Mouse (Mus musculus) stomach, embryonic 16.5 days (tissue): ENCODE results near the gene E2f4. TPM values are rescaled to one million over a fixed set of nuclear protein-coding genes. Genes with fewer than 3 reads are reported as not detected.

Source experiments
- ATAC-seq: fragments of 200-750 bp; cut with Nextera tagmentation; 2 replicates; pipeline ENCODE4 v1.8.0; 2017; ENCODE audit warnings: moderate number of reproducible peaks, moderate TSS enrichment; ENCODE audit not compliant: insufficient read depth, low FRiP score
- H3K27ac ChIP-seq: fragments of 300-500 bp; sonication (generic); 2 replicates; pipeline ENCODE4 v1.5.1; 2014; ENCODE audit warnings: low read length
- H3K27me3 ChIP-seq: fragments of 300-500 bp; sonication (generic); 2 replicates; pipeline ENCODE4 v1.6.1; 2014; ENCODE audit warnings: low read length, control low read depth, mixed read lengths; ENCODE audit not compliant: control insufficient read depth, insufficient read depth
- H3K36me3 ChIP-seq: fragments of 300-500 bp; sonication (generic); 2 replicates; pipeline ENCODE4 v1.6.1; 2014; ENCODE audit warnings: low read length; ENCODE audit not compliant: control insufficient read depth, insufficient read depth
- H3K4me1 ChIP-seq: fragments of 300-500 bp; sonication (generic); 2 replicates; pipeline ENCODE4 v1.6.1; 2014; ENCODE audit warnings: low read length, control low read depth, mixed read lengths; ENCODE audit not compliant: control insufficient read depth, insufficient read depth
- H3K4me2 ChIP-seq: fragments of 300-500 bp; sonication (generic); 2 replicates; pipeline ENCODE4 v1.6.1; 2014; ENCODE audit warnings: low read depth, low read length, mixed read lengths
- H3K4me3 ChIP-seq: fragments of 300-500 bp; sonication (generic); replicated peaks from 2 replicates; pipeline ENCODE4 v1.5.1; 2014; ENCODE audit warnings: mild to moderate bottlenecking, low read length
- H3K9ac ChIP-seq: fragments of 300-500 bp; sonication (generic); 2 replicates; pipeline ENCODE4 v1.6.1; 2014; ENCODE audit warnings: low read length
- H3K9me3 ChIP-seq: fragments of 300-500 bp; sonication (generic); replicated peaks from 2 replicates; pipeline ENCODE4 v1.6.1; 2016; ENCODE audit warnings: low read length, control low read depth; ENCODE audit not compliant: control insufficient read depth
- WGBS: fragments of 180-500 bp; shearing (Covaris S2); extraction: QIAGEN DNeasy Blood & Tissue Kit; methylation state at CpG from one replicate; pipeline ENCODE4 v1.1.7; 2014; 5-methylcytosine and 5-hydroxymethylcytosine counted together
- microRNA counts: library from miRNA; unstranded; fragments of <30 nt; microRNA quantifications from one replicate; lab custom pipeline; 2016
- microRNA-seq: library from miRNA; unstranded; fragments of <30 nt; microRNA quantifications from one replicate; pipeline ENCODE4, GENCODE M21; 2016
- polyA plus RNA-seq: library from polyadenylated mRNA; unstranded; fragments of >200 nt; fragmentation: Nextera tagmentation; extraction: Ambion mirVana; gene quantifications from 2 replicates; pipeline ENCODE4 v1.2.1, GENCODE M21; 2015

Gene E2f4
- polyA plus RNA-seq, 1 experiment from 2014 or later, result 72.0 TPM

DNA sequence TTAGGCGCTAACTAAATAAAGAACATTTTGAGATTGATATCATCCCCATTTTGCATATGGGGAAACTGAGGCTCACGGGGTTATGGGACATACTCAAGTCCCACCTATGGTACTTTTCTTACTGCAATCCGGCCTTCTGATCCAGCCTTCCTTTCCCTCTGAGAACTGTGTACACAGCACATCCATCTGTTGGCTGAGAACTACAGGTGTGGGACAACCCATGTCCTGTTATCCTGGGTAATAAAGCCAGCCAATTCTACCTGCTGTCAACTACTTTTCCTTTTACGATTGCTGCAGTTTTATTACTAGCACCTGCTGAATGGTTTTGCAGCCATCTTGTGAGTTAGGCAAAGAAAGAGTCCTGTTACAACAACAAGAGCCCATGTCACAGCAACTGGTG lies 57.1 kb downstream of the E2f4 start:
- 91% methylated on average over 4 of the region's 4 CpGs for WGBS
- H3K36me3 ChIP-seq, result no peaks in the 10 kb centered on the region
- H3K4me3 ChIP-seq, result no peak overlapping the region
- no peaks in the 10 kb centered on the region for H3K4me1 ChIP-seq
- H3K27ac ChIP-seq, result no peak overlapping the region
- H3K4me2 ChIP-seq, result no peak overlapping the region
- no peaks in the 10 kb centered on the region for H3K9me3 ChIP-seq
- peaks cover 6% of the 10 kb centered on the region; the same call in 1 of the 2 replicates for H3K27me3 ChIP-seq
- H3K9ac ChIP-seq, result no peak overlapping the region
- no peak for ATAC-seq

MicroRNAs within 50 kb of the gene (microRNA counts, 519-probe panel; counts per million panel counts)
- microRNA mmu-miR-328 (lab: Ali Mortazavi, UCI), result 2,476 counts per million, percentile 53 among the panel's probes with 10 or more counts

Small RNA genes lying within 50 kb of the gene (microRNA-seq; reads per million reads assigned to microRNA genes)
- gene Gm27320, result not detected
- gene Mir328, result 181 reads per million, percentile 61 among the genes with 10 or more reads in this experiment

Other genes with a start within 250 kb of the E2f4 start
- not detected in 2 replicates for gene Ces3a, start 249.1 kb upstream of the E2f4 start, polyA plus RNA-seq
- not detected in 2 replicates for gene Ces3b, start 213.9 kb upstream of the E2f4 start, polyA plus RNA-seq
- gene Ces4a, start 165.9 kb upstream of the E2f4 start, polyA plus RNA-seq, result not detected in 2 replicates
- gene Cbfb, start 127.0 kb upstream of the E2f4 start, polyA plus RNA-seq, result 41.8 and 46.1 TPM in 2 replicates
- gene D230025D16Rik, start 72.5 kb upstream of the E2f4 start, polyA plus RNA-seq, result 29.1 and 30.1 TPM in 2 replicates
- 21.4 and 21.6 TPM in 2 replicates for gene B3gnt9, start 42.5 kb upstream of the E2f4 start, polyA plus RNA-seq
- 32.9 and 36.1 TPM in 2 replicates for gene Tradd, start 33.1 kb upstream of the E2f4 start, polyA plus RNA-seq
- 3.4 and 4.7 TPM in 2 replicates for gene Fbxl8, start 33.0 kb upstream of the E2f4 start, polyA plus RNA-seq
- not detected in 2 replicates for gene Hsf4, start 27.9 kb upstream of the E2f4 start, polyA plus RNA-seq
- gene Nol3, start 21.5 kb upstream of the E2f4 start, polyA plus RNA-seq, result 1.3 and 2.3 TPM in 2 replicates
- 8.0 and 9.2 TPM in 2 replicates for gene 4931428F04Rik, start 7.8 kb upstream of the E2f4 start, polyA plus RNA-seq
- gene Exoc3l, start 1.6 kb upstream of the E2f4 start, polyA plus RNA-seq, result 8.7 and 11.9 TPM in 2 replicates
- 18.9 and 19.4 TPM in 2 replicates for gene Elmo3, start 7.9 kb downstream of the E2f4 start, polyA plus RNA-seq
- 2.1 and 2.4 TPM in 2 replicates for gene Lrrc29, start 28.6 kb downstream of the E2f4 start, polyA plus RNA-seq
- 124 and 131 TPM in 2 replicates for gene Tmem208, start 28.7 kb downstream of the E2f4 start, polyA plus RNA-seq
- 2.2 and 2.5 TPM in 2 replicates for gene Fhod1, start 50.3 kb downstream of the E2f4 start, polyA plus RNA-seq
- gene Slc9a5, start 51.2 kb downstream of the E2f4 start, polyA plus RNA-seq, result 1.5 and 1.7 TPM in 2 replicates
- gene Plekhg4, start 75.6 kb downstream of the E2f4 start, polyA plus RNA-seq, result 0.11 and 0.22 TPM in 2 replicates
- not detected in 2 replicates for gene Kctd19, start 115.8 kb downstream of the E2f4 start, polyA plus RNA-seq
- gene Lrrc36, start 115.9 kb downstream of the E2f4 start, polyA plus RNA-seq, result 0.17 and 0.47 TPM in 2 replicates
- gene Tppp3, start 173.9 kb downstream of the E2f4 start, polyA plus RNA-seq, result 70.3 and 79.3 TPM in 2 replicates
- 33.8 and 34.6 TPM in 2 replicates for gene Zdhhc1, start 199.2 kb downstream of the E2f4 start, polyA plus RNA-seq
- 2.5 and 2.8 TPM in 2 replicates for gene Hsd11b2, start 221.1 kb downstream of the E2f4 start, polyA plus RNA-seq